Mouse (Mus musculus) heart, adult 2 months (tissue): ENCODE measurements around the gene Helz.

Source experiments
- CTCF ChIP-seq: fragments of 200-600 bp; IDR thresholded peaks from 2 replicates; pipeline ENCODE4 v1.8.1; 2022; ENCODE audit warnings: antibody characterized with exemption, mild to moderate bottlenecking, moderate library complexity
- EP300 ChIP-seq: fragments of 200-500 bp; IDR thresholded peaks from 2 replicates; pipeline ENCODE4 v1.6.1; 2011; ENCODE audit warnings: low read depth, low read length, control low read depth; ENCODE audit not compliant: insufficient read depth
- POLR2A ChIP-seq: fragments of 200-500 bp; IDR thresholded peaks from 2 replicates; pipeline ENCODE4 v1.6.1; 2011; ENCODE audit warnings: mild to moderate bottlenecking, low read depth, low read length, control low read depth; ENCODE audit not compliant: insufficient read depth

DNA sequence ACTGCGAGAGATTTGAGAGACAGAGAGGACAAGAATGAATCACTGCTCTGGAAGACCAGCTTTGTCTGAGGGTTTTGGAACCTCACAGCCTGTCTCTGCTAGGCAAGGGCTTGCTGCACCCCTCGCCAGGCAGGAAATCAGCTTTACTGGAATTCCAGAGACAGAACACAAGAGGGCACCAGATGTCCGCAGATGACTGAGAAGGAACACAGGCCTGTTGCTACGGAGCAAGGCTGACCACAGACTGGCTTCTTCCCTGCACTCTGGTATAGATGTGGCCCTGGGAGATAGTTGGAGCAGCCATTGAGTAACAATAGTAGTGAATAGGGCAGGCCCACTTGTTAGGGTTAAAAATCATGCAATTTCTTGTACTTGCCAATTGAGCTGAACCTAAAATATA lies 81.8 kb downstream of the Helz start:
- no peak for TF ChIP-seq POLR2A
- 0 out of 2 replicates have a peak, but pooled peaks have one; percentile 46 for TF ChIP-seq EP300
- TF ChIP-seq CTCF = peak; percentile 74
